Mouse (Mus musculus) liver, adult 2 months (tissue): ENCODE results near the gene Atp6v0b. TPM values are rescaled to one million over a fixed set of nuclear protein-coding genes. Genes with fewer than 3 reads are reported as not detected.

ENCODE experiments used
- DNase-seq: peaks from one replicate; pipeline ENCODE4 v3.0.0-alpha.2; 2011; ENCODE audit warnings: low read depth, low spot score; ENCODE audit errors: extremely low read depth
- H3K27ac ChIP-seq: fragments of 200-500 bp; replicated peaks from 2 replicates; pipeline ENCODE4 v1.5.1; 2012; ENCODE audit warnings: low read depth, mild to moderate bottlenecking, control low read depth, inconsistent platforms, low read length; ENCODE audit not compliant: insufficient read depth
- H3K27me3 ChIP-seq: fragments of 200-500 bp; 2 replicates; pipeline ENCODE4 v1.6.1; 2012; ENCODE audit warnings: mild to moderate bottlenecking, moderate library complexity, low read length, inconsistent platforms; ENCODE audit not compliant: control insufficient read depth, insufficient read depth
- H3K36me3 ChIP-seq: fragments of 200-500 bp; 2 replicates; pipeline ENCODE4 v1.6.1; 2012; ENCODE audit warnings: low read length, inconsistent platforms; ENCODE audit not compliant: control insufficient read depth, insufficient read depth
- H3K4me1 ChIP-seq: fragments of 200-500 bp; 2 replicates; pipeline ENCODE4 v1.6.1; 2011; ENCODE audit warnings: low read length; ENCODE audit not compliant: control insufficient read depth, insufficient read depth
- H3K4me3 ChIP-seq: fragments of 200-500 bp; 2 replicates; pipeline ENCODE4 v1.5.1; 2011; ENCODE audit warnings: low read depth, mild to moderate bottlenecking, control low read depth, low read length, moderate library complexity; ENCODE audit not compliant: insufficient read depth
- H3K79me2 ChIP-seq: fragments of 200-500 bp; 2 replicates; pipeline ENCODE4 v1.6.1; 2012; ENCODE audit warnings: inconsistent platforms, mild to moderate bottlenecking, low read length, moderate library complexity; ENCODE audit not compliant: control insufficient read depth, insufficient read depth
- H3K9ac ChIP-seq: fragments of 200-500 bp; 2 replicates; pipeline ENCODE4 v1.6.1; 2012; ENCODE audit warnings: low read depth, mild to moderate bottlenecking, control low read depth, inconsistent platforms, low read length
- CTCF ChIP-seq: fragments of 200-500 bp; IDR thresholded peaks from 2 replicates; pipeline ENCODE4 v1.5.1; 2011; ENCODE audit warnings: low read depth, low read length, control low read depth
- POLR2A ChIP-seq: fragments of 200-500 bp; IDR thresholded peaks from 2 replicates; pipeline ENCODE4 v1.6.1; 2011; ENCODE audit warnings: low read length, control low read depth; ENCODE audit not compliant: insufficient read depth; ENCODE audit errors: extremely low read depth
- WGBS: fragments of 180-500 bp; shearing (Covaris S2); methylation state at CpG from one replicate; pipeline ENCODE4 v1.1.7; 2018; 5-methylcytosine and 5-hydroxymethylcytosine counted together
- polyA plus RNA-seq: library from polyadenylated mRNA; depleted of rRNA; stranded (reverse); fragments of >200 nt; gene quantifications from 2 replicates; pipeline ENCODE4 v1.2.3, GENCODE M21; 2012
- total RNA-seq: library from RNA; depleted of rRNA; stranded (reverse); fragments of >200 nt; gene quantifications from 2 replicates; pipeline ENCODE4 v1.2.3, GENCODE M21; 2014

Atp6v0b gene
- total and polyA plus RNA-seq, 2 experiments: 124 to 244 TPM

DNA sequence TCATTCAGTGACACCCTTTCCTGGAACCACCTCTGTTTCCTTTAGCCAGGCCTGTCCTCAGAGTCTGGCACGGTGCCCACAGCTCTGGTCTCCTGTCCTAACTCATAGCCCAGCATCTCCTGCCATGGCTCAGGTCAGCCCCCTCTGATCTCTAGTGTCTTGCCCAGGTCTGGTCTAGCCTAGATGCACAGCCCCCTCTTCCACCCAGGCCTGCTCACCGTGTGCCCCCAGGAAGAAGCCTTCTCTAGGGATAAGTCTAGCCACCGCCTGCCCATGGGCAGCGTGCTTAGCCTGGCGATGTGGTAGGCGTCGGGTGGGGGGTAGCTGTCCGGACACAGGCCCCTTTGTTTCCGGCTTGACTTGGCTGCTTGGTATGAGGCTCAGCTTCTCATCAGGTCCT lies 32.0 kb downstream of the Atp6v0b start:
- Histone ChIP-seq H3K36me3 (no peaks in the 10 kb centered on the region; the same call in 1 of the 2 replicates), H3K9ac (no peak overlapping the region), H3K27me3 (no peaks in the 10 kb centered on the region), H3K79me2 (no peaks in the 10 kb centered on the region), H3K4me3 (no peak overlapping the region), H3K4me1 (peaks cover 7% of the 10 kb centered on the region), H3K27ac (no peak overlapping the region)
- DNase-seq: no peak
- WGBS: 90% methylated on average over 9 of the region's 9 CpGs
- TF ChIP-seq POLR2A (no peak), CTCF (no peak)

DNA sequence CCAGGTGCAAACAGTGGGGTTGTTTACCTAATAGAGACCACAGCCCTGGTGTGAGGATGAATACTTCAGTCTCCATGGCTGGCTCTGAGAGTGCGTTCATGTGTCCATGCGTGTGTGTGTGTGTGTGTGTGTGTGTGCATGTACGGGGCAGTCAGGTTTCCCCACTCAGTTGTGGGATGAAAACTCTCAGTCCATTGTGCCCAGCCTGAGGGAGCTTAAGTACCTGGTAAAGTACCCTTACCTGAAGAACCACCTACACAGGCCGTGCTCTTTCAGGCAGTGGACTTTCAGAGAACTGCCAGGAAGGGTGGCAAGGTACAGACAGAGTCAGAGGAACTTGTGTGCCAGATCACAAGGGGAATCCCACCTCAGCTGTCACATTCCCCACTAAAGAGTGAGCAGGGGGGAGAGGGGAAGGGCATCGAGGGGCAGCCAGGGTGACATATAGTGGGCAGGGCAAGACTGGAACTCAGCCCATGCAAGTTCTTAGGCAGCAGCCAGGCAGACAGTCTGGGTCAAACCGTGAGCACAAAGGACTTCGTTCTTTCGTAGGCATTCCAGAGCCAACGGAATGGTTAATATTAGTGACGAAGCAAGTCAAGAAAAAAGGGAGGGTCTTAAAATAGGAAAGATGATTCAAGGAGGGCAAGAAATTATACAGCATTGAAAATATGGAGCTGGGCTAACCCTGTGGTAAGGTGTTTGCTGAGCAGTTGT lies 34.8 kb downstream of the Atp6v0b start:
- Histone ChIP-seq H3K79me2 (no peaks in the 10 kb centered on the region), H3K4me1 (no peaks in the 10 kb centered on the region), H3K27ac (no peak overlapping the region), H3K9ac (no peak overlapping the region), H3K4me3 (no peak overlapping the region), H3K36me3 (no peaks in the 10 kb centered on the region; the same call in 1 of the 2 replicates), H3K27me3 (no peaks in the 10 kb centered on the region)
- TF ChIP-seq POLR2A: no peak
- TF ChIP-seq CTCF: no peak
- 37% methylated on average over 10 of the region's 10 CpGs for WGBS
- peak; percentile 49 for DNase-seq

DNA sequence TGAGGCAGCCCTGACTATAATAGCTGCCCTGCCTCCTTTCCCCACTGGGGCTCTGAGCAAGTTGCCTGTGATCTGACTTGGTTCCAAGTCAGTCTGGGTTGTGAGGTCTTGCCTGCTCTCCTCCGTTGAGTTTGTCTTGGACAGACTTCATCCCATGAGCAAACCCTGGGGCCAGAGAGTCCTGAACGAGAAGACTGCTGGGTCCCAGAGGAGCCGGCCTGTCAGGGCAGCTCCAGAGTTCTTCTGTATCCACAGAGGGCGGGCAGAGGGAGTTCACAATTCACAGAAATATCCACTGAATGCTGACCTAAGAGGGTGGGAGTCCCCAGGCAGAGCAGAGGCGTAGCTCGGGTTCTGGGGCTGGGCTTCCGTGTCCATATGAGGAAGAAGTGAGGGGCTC lies 36.3 kb downstream of the Atp6v0b start:
- TF ChIP-seq POLR2A (no peak), CTCF (no peak)
- 67% methylated on average over 7 of the region's 7 CpGs for WGBS
- H3K27ac ChIP-seq: no peak overlapping the region
- H3K79me2 ChIP-seq: no peaks in the 10 kb centered on the region
- H3K4me3 ChIP-seq: no peak overlapping the region
- no peaks in the 10 kb centered on the region for H3K27me3 ChIP-seq
- peaks cover 3% of the 10 kb centered on the region for H3K36me3 ChIP-seq
- no peak overlapping the region for H3K9ac ChIP-seq
- DNase-seq: no peak
- no peaks in the 10 kb centered on the region for H3K4me1 ChIP-seq

DNA sequence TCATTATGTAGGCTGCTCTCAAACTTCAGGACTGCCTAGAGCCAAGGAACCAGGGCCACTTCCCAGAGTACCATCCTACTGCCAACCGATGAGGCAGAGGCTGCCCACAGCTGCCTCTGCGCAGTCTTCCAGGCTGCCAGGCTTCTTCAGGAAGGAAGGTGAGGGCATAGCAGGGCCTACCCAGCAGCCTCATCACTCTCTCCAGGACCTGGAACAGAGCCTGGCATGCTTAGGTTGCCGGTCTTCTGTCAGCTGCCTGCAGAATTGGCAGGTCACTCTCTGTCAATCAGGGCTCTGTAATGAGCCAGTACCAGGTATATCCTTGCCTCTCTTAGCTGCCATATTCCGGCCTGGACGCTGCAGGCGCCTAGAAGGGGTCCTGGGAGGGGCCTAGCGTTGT lies 37.0 kb downstream of the Atp6v0b start:
- H3K27ac ChIP-seq: no peak overlapping the region
- no peaks in the 10 kb centered on the region for H3K27me3 ChIP-seq
- DNase-seq: peak; percentile 37
- no peak for TF ChIP-seq POLR2A
- no peak for TF ChIP-seq CTCF
- H3K4me1 ChIP-seq: no peaks in the 10 kb centered on the region
- WGBS: 81% methylated on average over 7 of the region's 7 CpGs
- H3K9ac ChIP-seq: no peak overlapping the region
- H3K4me3 ChIP-seq: no peak overlapping the region
- H3K79me2 ChIP-seq: no peaks in the 10 kb centered on the region
- H3K36me3 ChIP-seq: peaks cover 3% of the 10 kb centered on the region

DNA sequence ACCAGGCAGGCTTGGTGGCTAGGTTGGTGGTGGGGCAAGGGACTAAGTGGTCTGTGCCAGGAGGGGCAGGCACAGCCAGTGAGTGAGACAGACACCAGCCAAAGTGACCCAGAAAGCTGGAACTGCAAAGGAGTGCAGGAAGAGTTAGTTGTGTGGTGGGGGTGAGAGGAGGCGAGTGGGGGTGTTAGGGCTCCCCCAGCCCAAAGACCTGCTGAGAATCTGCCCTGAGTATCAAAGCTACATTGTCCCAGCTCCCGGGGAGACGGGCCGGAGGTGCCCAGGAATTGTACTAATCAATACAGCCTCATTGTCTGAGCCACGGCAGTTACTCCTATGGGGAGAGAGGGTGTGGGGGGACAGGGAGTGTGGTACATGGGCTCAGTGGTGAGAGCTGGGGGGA lies 37.6 kb downstream of the Atp6v0b start:
- Histone ChIP-seq H3K9ac (no peak overlapping the region), H3K27ac (no peak overlapping the region), H3K4me1 (no peaks in the 10 kb centered on the region), H3K27me3 (no peaks in the 10 kb centered on the region), H3K79me2 (no peaks in the 10 kb centered on the region), H3K4me3 (no peak overlapping the region), H3K36me3 (peaks cover 3% of the 10 kb centered on the region)
- 76% methylated on average over 5 of the region's 5 CpGs for WGBS
- DNase-seq: no peak
- TF ChIP-seq POLR2A: no peak
- no peak for TF ChIP-seq CTCF

DNA sequence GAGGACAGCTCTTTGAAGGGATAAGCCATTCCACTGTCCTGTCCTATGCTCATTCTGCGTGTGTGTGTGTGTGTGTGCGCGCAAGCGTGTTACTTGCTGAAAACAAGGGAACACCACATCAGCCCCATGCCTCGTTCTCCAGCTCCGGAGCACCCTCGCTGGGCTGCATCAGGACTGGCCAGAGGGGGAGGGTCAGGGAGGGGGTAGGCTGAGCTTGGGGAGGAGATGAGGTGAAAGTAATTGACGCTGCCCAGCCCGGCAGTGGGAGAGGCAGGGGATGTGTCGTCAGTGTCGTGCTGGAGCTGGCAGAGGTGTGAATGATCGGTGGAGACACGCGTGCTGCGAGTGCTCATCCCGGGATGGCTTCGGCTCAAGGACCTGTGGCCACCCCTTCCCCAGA lies 38.1 kb downstream of the Atp6v0b start:
- no peaks in the 10 kb centered on the region for H3K27me3 ChIP-seq
- TF ChIP-seq POLR2A (no peak), CTCF (no peak)
- no peak overlapping the region for H3K4me3 ChIP-seq
- no peaks in the 10 kb centered on the region for H3K79me2 ChIP-seq
- peaks cover 3% of the 10 kb centered on the region for H3K36me3 ChIP-seq
- no peak overlapping the region for H3K9ac ChIP-seq
- H3K27ac ChIP-seq: no peak overlapping the region
- H3K4me1 ChIP-seq: no peaks in the 10 kb centered on the region
- no peak for DNase-seq
- WGBS: 86% methylated on average over 17 of the region's 17 CpGs
